Comparison of ENCODE assay signal across 7 mouse cellular contexts in the genomic region with DNA sequence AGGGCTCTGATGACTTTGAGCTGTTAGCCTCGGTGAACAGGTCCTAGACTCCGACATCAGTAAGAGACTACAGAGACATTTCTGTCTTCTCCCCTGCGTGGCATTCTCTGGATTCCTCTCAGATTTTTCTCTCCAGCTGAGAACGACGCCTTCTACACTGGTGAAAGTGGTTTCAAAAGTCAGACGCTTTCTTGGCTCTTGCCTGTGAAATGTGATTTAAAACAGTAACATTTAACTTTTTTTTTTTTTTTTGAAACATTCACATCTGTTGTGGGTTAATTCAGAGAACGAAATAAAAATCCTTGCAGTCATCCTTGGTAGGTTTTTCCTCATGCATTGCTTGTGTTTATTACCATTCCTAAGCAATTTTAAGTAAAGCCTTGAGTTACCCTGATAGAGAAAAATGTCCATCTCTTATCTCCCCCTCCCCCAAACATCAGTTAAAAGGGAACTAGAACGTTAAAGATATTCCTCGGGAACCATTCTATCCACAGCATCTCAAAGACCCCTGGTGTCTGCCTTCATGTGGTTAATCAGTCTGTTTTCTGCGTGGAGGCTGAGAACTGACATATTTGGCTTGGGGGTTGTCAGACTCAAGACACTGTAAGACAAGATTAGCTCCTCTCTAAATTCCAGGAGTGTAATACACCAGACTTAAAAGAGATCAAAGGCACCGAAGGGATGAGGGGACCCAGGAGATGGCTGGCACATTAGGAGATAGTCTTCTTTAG. TPM values are rescaled to one million over a fixed set of nuclear protein-coding genes. Genes with fewer than 3 reads are reported as not detected.
DNase-seq lines count a peak whose midpoint lies in the region; ATAC-seq lines count a peak whose summit lies in the region.

No protein-coding gene starts in this region.

- peaks cover 61% of the 10 kb centered on the region for H3K36me3 ChIP-seq in megakaryocyte, embryonic 14.5 days (replicated peaks; ENCODE audit: low read length)
- H3K36me3 ChIP-seq in forebrain, embryonic 12.5 days (replicated peaks): no peaks in the 10 kb centered on the region
- peaks cover 3% of the 10 kb centered on the region; the same call in 1 of the 2 replicates for H3K36me3 ChIP-seq in limb, embryonic 13.5 days
- H3K36me3 ChIP-seq in stomach, embryonic 15.5 days: no peaks in the 10 kb centered on the region

- no peak overlapping the region for H3K9ac ChIP-seq in forebrain, embryonic 12.5 days
- peak overlapping the region; percentile 51; the same call in 1 of the 2 replicates for H3K9ac ChIP-seq in limb, embryonic 13.5 days
- H3K9ac ChIP-seq in stomach, embryonic 15.5 days: no peak overlapping the region

- no peak for DNase-seq in gastrocnemius, adult 8-10 months (ENCODE audit: low spot score in 2 of 2)
- DNase-seq in gastrocnemius, adult 18-20 months (ENCODE audit: low spot score): no peak

- WGBS in forebrain, embryonic 12.5 days: 17% methylated on average over 11 of the region's 11 CpGs
- WGBS in limb, embryonic 13.5 days: 11% methylated on average over 11 of the region's 11 CpGs
- WGBS in stomach, embryonic 15.5 days: 10% methylated on average over 11 of the region's 11 CpGs

- H3K27ac ChIP-seq in forebrain, embryonic 12.5 days: no peak overlapping the region
- H3K27ac ChIP-seq in limb, embryonic 13.5 days: peak overlapping the region; percentile 88
- peak overlapping the region; percentile 92 for H3K27ac ChIP-seq in stomach, embryonic 15.5 days

- H3K27me3 ChIP-seq in megakaryocyte, embryonic 14.5 days (replicated peaks): no peaks in the 10 kb centered on the region
- H3K27me3 ChIP-seq in forebrain, embryonic 12.5 days: no peaks in the 10 kb centered on the region
- no peaks in the 10 kb centered on the region for H3K27me3 ChIP-seq in limb, embryonic 13.5 days
- no peaks in the 10 kb centered on the region for H3K27me3 ChIP-seq in stomach, embryonic 15.5 days (replicated peaks)

- no peak for ATAC-seq in megakaryocyte, adult 5-6 weeks (ENCODE audit: poor library complexity, severe bottlenecking)
- ATAC-seq in forebrain, embryonic 12.5 days (ENCODE audit: low FRiP score): no peak
- no peak for ATAC-seq in limb, embryonic 13.5 days (ENCODE audit: low FRiP score, low read depth)
- ATAC-seq in stomach, embryonic 15.5 days (ENCODE audit: insufficient read depth, low FRiP score, low read depth): no peak

- peak overlapping the region; percentile 91 for H3K4me3 ChIP-seq in megakaryocyte, embryonic 14.5 days (replicated peaks)
- H3K4me3 ChIP-seq in forebrain, embryonic 12.5 days (replicated peaks): peak overlapping the region; percentile 40
- peak overlapping the region; percentile 48 for H3K4me3 ChIP-seq in limb, embryonic 13.5 days
- peak overlapping the region; percentile 40 for H3K4me3 ChIP-seq in stomach, embryonic 15.5 days (replicated peaks)

- H3K4me2 ChIP-seq in forebrain, embryonic 12.5 days: peak overlapping the region; percentile 66
- peak overlapping the region; percentile 78 for H3K4me2 ChIP-seq in limb, embryonic 13.5 days (replicated peaks)
- peak overlapping the region; percentile 74 for H3K4me2 ChIP-seq in stomach, embryonic 15.5 days

- no peaks in the 10 kb centered on the region for H3K9me3 ChIP-seq in megakaryocyte, embryonic 14.5 days
- no peaks in the 10 kb centered on the region for H3K9me3 ChIP-seq in forebrain, embryonic 12.5 days
- H3K9me3 ChIP-seq in limb, embryonic 13.5 days: peaks cover 3% of the 10 kb centered on the region; the same call in 1 of the 2 replicates
- H3K9me3 ChIP-seq in stomach, embryonic 15.5 days: no peaks in the 10 kb centered on the region

- H3K4me1 ChIP-seq in megakaryocyte, embryonic 14.5 days: peaks cover 97% of the 10 kb centered on the region
- H3K4me1 ChIP-seq in forebrain, embryonic 12.5 days: peaks cover 16% of the 10 kb centered on the region
- H3K4me1 ChIP-seq in limb, embryonic 13.5 days: peaks cover 43% of the 10 kb centered on the region
- H3K4me1 ChIP-seq in stomach, embryonic 15.5 days: peaks cover 32% of the 10 kb centered on the region

RNA-seq across cellular contexts. Expression of gene Itpkb, which starts 57.6 kb away (rescaled TPM):
- 36.8 and 40.6 TPM in 2 replicates for polyA plus RNA-seq in megakaryocyte, embryonic 14.5 days (2012; ENCODE audit: insufficient read depth, low replicate concordance)
- 11.5 and 12.9 TPM in 2 replicates for total RNA-seq in megakaryocyte, adult 5-6 weeks (2015)
- 10.9 and 13.6 TPM in 2 replicates for total RNA-seq in megakaryocyte, adult 5-6 weeks (2017)
- 3.7 and 4.2 TPM in 2 replicates for polyA plus RNA-seq in forebrain, embryonic 12.5 days (2016; fragmentation: Nextera tagmentation; extraction: Ambion mirVana)
- 9.5 and 10.1 TPM in 2 replicates for polyA plus RNA-seq in limb, embryonic 13.5 days (2015; fragmentation: Nextera tagmentation; extraction: Ambion mirVana)
- polyA plus RNA-seq in stomach, embryonic 15.5 days (2015; fragmentation: Nextera tagmentation; extraction: Ambion mirVana): 8.9 and 9.4 TPM in 2 replicates
- total RNA-seq in gastrocnemius, adult 8-10 months (2022): 10 to 100 TPM; 11.9 to 15.9 (median 13.6) TPM
- total RNA-seq in gastrocnemius, adult 18-20 months (2021): 10 to 100 TPM; 11.3 to 21.8 TPM

Comparison
In these comparisons a context has a peak if more than half of its experiments do, and no peak if none do; other contexts are left out.
1. H3K4me3 ChIP-seq: peak in every context shown above with its lines; median percentile 91 in megakaryocyte, embryonic 14.5 days; 48 in limb, embryonic 13.5 days; 40 in forebrain, embryonic 12.5 days; 40 in stomach, embryonic 15.5 days.